Mouse (Mus musculus): ENCODE results near the gene Rnf166.

DNA sequence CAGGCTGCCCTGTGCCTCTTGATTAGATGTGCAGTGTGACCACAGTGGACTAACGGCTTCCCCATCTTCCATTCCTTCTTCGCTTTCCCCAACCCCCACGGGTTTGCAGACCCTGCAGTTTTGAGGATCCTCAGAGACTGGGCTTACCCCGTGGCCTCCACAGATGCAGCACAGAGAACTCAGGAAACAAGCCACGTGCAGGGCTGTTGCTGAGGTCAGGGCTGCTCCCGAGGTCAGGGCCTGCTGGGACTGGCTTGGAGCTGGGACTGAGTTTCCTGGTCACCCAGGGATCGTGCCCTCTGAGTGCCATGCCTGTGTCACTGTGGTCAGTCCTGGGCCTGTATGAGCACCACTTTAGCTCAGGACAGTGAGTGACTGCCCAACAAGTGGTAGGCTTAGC is 10.9 kb downstream of the Rnf166 start:
- TF ChIP-seq POLR2A (IDR thresholded peaks at IDR 0.05; ENCODE audit: borderline replicate concordance, control insufficient read depth, low read depth, low read length) = no peak
- no peak for TF ChIP-seq CTCF (IDR thresholded peaks at IDR 0.05; ENCODE audit: control insufficient read depth, insufficient read depth, low read length)

Data from bone marrow, adult 2 months (tissue).